Mouse (Mus musculus) small intestine, adult 2 months (tissue): ENCODE results near the gene Klhdc7a. TPM values are rescaled to one million over a fixed set of nuclear protein-coding genes. Genes with fewer than 3 reads are reported as not detected.

Source experiments
- H3K27ac ChIP-seq: fragments of 200-500 bp; 2 replicates; pipeline ENCODE4 v1.5.1; 2012; ENCODE audit warnings: low read depth, low read length, control low read depth, inconsistent platforms; ENCODE audit not compliant: insufficient read depth
- H3K27me3 ChIP-seq: fragments of 200-500 bp; 2 replicates; pipeline ENCODE4 v1.6.1; 2012; ENCODE audit warnings: mild to moderate bottlenecking, moderate library complexity, low read length, inconsistent platforms; ENCODE audit not compliant: control insufficient read depth, insufficient read depth
- H3K36me3 ChIP-seq: fragments of 200-500 bp; 2 replicates; pipeline ENCODE4 v1.6.1; 2012; ENCODE audit warnings: mild to moderate bottlenecking, low read length, control low read depth, inconsistent platforms; ENCODE audit not compliant: control insufficient read depth, insufficient read depth
- H3K4me1 ChIP-seq: fragments of 200-500 bp; 2 replicates; pipeline ENCODE4 v1.6.1; 2012; ENCODE audit warnings: low read length, inconsistent platforms, mixed read lengths; ENCODE audit not compliant: control insufficient read depth, insufficient read depth, insufficient read length
- H3K4me3 ChIP-seq: fragments of 200-500 bp; 2 replicates; pipeline ENCODE4 v1.5.1; 2012; ENCODE audit warnings: low read depth, mild to moderate bottlenecking, control low read depth, inconsistent platforms, low read length, moderate library complexity
- CTCF ChIP-seq: fragments of 200-500 bp; IDR thresholded peaks from 2 replicates; pipeline ENCODE4 v1.5.1; 2012; ENCODE audit warnings: low read depth, mild to moderate bottlenecking, control low read depth, inconsistent platforms, low read length, moderate library complexity, mixed read lengths; ENCODE audit not compliant: insufficient replicate concordance, insufficient read length; ENCODE audit errors: extremely low read depth
- POLR2A ChIP-seq: fragments of 200-500 bp; IDR thresholded peaks from 2 replicates; pipeline ENCODE4 v1.6.1; 2012; ENCODE audit warnings: low read depth, mild to moderate bottlenecking, control low read depth, inconsistent platforms, low read length, moderate library complexity
- WGBS: fragments of 180-500 bp; shearing (Covaris S2); methylation state at CpG from one replicate; pipeline ENCODE4 v1.1.7; 2018; 5-methylcytosine and 5-hydroxymethylcytosine counted together
- polyA plus RNA-seq: library from polyadenylated mRNA; depleted of rRNA; stranded (reverse); fragments of >200 nt; gene quantifications from 2 replicates; pipeline ENCODE4 v1.2.3, GENCODE M21; 2012; rRNA removed

Klhdc7a gene
- polyA plus RNA-seq: 0.25 and 0.95 TPM in 2 replicates

DNA sequence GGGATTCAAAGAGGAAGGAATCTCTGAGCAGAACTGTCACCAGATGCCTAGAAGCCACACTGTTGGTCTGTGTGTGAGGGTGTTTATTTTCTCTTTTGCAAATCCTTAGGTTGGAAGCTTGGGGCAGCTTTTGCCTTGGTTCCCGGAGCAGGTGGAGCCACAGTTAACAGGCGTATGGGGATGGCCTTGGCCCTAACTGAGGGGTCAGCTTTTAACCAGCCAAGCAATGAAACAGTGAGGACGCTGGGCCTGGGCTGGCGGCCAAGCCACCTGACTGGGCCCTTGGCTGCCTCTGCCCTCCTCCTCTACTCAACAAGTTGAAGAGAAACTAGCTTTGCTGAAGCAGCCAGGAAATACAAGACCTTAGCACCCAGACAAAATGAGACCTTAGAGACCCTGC is at the start of gene Klhdc7a:
Gene Klhdc7a (minus strand): TSS at position 105 of the 400 bp plus-strand sequence.
- Histone ChIP-seq H3K36me3 (no peaks in the 10 kb centered on the region), H3K27me3 (no peaks in the 10 kb centered on the region), H3K4me1 (peaks cover 18% of the 10 kb centered on the region), H3K4me3 (0 out of 2 replicates have a peak within 1 kb of the TSS, but pooled peaks have one; percentile 1), H3K27ac (peak within 1 kb of the TSS; percentile 13)
- WGBS: 4% methylated on average over 4 of the region's 4 CpGs
- TF ChIP-seq CTCF (no peak), POLR2A (no peak)

DNA sequence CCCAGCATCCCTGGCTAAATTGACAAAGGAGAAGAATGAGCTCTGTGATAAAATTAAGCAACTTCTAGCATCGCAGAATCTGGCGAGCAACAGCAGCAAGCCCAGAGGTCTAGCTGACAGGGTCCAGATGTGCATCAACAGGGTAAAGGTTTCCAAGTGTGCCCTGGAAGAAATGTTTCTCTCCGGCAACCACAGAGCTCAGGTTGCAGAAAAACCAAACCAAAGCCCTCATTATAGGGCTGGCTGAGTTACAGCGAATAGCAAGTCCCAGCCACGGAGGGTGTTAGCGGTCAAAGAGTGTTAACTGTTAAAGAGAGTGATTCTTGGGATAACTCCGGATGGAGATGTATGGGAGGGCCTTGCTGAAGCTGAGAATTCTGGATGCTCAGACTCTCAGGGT is 48.1 kb upstream of the Klhdc7a start:
- TF ChIP-seq CTCF: no peak
- no peak for TF ChIP-seq POLR2A
- WGBS: 67% methylated on average over 7 of the region's 7 CpGs

DNA sequence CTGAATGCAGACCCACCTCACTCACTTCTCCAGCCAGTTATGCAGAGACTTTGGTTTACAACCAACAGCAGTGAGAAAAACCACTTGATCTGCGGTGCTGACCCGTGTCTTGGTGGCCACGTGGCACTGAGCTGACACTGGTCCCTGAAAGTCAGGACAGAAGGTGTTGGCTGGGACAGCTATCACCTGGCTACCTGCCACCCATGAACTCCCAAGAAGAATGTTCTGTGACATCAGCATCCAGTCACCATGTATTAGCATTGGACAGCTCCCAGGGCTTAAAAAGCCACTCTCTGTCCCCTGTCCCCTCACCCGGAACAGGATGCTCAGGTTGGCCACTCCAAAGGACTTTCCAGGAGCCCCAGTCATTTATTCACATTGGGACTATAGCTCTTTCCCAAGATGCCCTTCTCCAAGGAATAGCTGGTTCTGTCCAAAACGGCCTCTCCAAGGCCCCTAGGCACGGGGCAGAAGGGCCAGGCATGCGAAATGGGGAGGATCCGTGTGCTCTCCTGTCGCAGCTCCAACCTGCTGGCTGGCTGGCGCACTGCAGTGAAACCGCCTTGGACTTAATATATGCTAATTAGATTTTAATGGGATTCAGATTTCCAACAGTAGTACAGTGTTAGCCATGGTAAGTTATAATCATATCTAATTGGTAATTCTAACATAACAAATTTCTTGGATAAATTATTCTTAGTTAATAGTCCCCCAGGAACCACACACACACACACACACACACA is 43.1 kb upstream of the Klhdc7a start:
- H3K36me3 ChIP-seq: no peaks in the 10 kb centered on the region
- TF ChIP-seq POLR2A (no peak), CTCF (no peak)
- no peaks in the 10 kb centered on the region for H3K27me3 ChIP-seq
- H3K27ac ChIP-seq: no peak overlapping the region
- no peaks in the 10 kb centered on the region for H3K4me1 ChIP-seq
- WGBS: 58% methylated on average over 11 of the region's 11 CpGs
- no peak overlapping the region for H3K4me3 ChIP-seq

More for the DNA sequence above, 48.1 kb upstream of the Klhdc7a start:
- Histone ChIP-seq H3K4me1 (no peaks in the 10 kb centered on the region), H3K27me3 (no peaks in the 10 kb centered on the region), H3K36me3 (no peaks in the 10 kb centered on the region), H3K4me3 (no peak overlapping the region), H3K27ac (no peak overlapping the region)

DNA sequence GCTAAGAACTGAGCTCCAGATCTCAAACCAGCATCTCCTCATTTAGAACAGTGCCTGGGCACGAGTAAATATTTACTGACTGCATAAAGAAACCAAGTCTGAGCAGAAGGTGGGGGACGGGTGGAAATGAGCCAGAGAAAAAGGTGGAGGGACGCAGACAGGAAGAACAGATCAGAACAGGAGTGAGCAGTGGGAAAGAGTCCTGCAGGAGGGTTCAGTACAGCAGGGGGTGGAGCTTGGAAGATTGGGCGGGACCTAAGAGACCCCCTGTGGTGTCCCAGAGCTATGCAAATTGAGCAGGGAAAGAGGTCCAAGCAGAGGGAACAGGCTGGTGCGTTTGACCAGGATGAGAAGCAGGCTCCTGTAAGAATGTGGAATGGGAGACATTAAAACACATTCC is 37.1 kb upstream of the Klhdc7a start:
- 3% methylated on average over 5 of the region's 5 CpGs for WGBS
- Histone ChIP-seq H3K27me3 (no peaks in the 10 kb centered on the region), H3K27ac (no peak overlapping the region), H3K4me3 (no peak overlapping the region), H3K36me3 (no peaks in the 10 kb centered on the region), H3K4me1 (no peaks in the 10 kb centered on the region; the same call in 1 of the 2 replicates)
- TF ChIP-seq POLR2A (no peak), CTCF (no peak)

DNA sequence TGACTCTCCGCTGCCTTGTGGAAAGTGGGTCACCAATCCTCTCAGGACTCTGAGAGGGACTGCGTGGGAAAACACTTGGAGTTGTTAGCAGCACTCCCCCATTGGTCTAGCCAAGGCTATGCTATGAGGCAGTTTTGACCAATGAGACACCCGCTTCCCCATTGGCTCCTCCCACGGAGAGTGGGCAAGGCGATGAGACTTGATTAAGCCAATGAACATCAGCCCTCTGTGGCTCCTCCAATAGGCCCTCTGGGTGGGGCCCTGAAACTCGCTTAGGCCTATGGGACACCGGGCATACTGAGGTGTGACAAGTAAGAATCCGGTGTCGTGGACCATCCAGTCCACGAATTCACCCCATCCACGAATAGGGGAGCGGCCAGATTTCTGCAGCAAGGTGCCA is 36.3 kb upstream of the Klhdc7a start:
- no peaks in the 10 kb centered on the region; the same call in 1 of the 2 replicates for H3K4me1 ChIP-seq
- H3K27me3 ChIP-seq: no peaks in the 10 kb centered on the region
- H3K36me3 ChIP-seq: no peaks in the 10 kb centered on the region
- 9% methylated on average over 12 of the region's 12 CpGs for WGBS
- TF ChIP-seq CTCF (no peak), POLR2A (no peak)
- H3K27ac ChIP-seq: no peak overlapping the region
- peak overlapping the region; percentile 40 for H3K4me3 ChIP-seq

DNA sequence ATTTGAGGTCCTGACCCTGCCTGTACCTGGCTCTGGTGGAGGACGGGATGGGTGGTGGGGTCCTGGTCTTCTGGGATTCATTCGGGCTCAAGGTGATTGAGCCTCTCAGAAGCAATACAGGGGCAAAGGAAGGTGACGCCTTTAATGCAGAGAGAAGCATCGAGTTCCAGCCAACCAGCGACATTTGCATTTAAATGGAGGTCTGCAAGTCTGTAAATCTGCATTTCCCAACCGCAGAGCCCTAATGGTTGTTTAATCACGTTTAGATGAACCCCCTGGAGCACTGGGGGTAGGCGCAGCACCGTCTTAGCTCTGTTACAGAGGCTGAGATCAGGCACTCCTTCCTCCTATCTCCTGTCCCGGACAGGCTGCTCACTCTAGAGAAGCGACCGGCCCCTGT is 34.2 kb upstream of the Klhdc7a start:
- Histone ChIP-seq H3K4me3 (no peak overlapping the region), H3K36me3 (no peaks in the 10 kb centered on the region), H3K4me1 (no peaks in the 10 kb centered on the region; the same call in 1 of the 2 replicates), H3K27ac (no peak overlapping the region), H3K27me3 (no peaks in the 10 kb centered on the region)
- TF ChIP-seq POLR2A (no peak), CTCF (no peak)
- 44% methylated on average over 12 of the region's 12 CpGs for WGBS

DNA sequence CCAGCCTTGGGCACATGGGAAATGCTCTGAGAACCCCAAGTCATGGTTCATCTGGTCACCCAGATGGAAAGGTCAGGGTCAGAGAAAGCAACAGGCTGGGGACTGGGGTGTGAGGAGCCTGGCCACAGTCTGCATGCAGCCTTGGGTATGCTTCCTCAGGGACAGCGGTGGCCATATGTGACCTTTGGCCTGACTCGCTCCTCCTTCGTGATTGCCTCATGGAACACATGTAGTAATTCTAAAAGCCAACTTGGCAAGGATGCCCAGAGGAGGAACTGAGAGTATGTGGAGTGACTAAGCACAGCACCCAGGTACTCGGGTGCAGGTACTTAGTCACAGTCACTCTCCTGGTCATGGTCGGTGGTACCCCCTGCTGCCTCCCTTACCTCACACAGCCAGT is 33.1 kb upstream of the Klhdc7a start:
- WGBS: 39% methylated on average over 5 of the region's 5 CpGs
- Histone ChIP-seq H3K27ac (no peak overlapping the region), H3K36me3 (no peaks in the 10 kb centered on the region), H3K4me3 (no peak overlapping the region), H3K4me1 (no peaks in the 10 kb centered on the region; the same call in 1 of the 2 replicates), H3K27me3 (no peaks in the 10 kb centered on the region)
- no peak for TF ChIP-seq CTCF
- no peak for TF ChIP-seq POLR2A
